Mouse (Mus musculus) midbrain, embryonic 15.5 days (tissue): ENCODE results near the gene Inpp5a. TPM values are rescaled to one million over a fixed set of nuclear protein-coding genes. Genes with fewer than 3 reads are reported as not detected.

Experiments
- ATAC-seq: fragments of 200-750 bp; cut with Nextera tagmentation; replicated peaks from 2 replicates; pipeline ENCODE4 v1.8.0; 2017; ENCODE audit warnings: moderate TSS enrichment
- H3K27ac ChIP-seq: fragments of 300-500 bp; sonication (generic); 2 replicates; pipeline ENCODE4 v1.5.1; 2015; ENCODE audit warnings: mild to moderate bottlenecking, inconsistent platforms
- H3K27me3 ChIP-seq: fragments of 300-500 bp; sonication (generic); replicated peaks from 2 replicates; pipeline ENCODE4 v1.6.1; 2015; ENCODE audit warnings: inconsistent platforms
- H3K36me3 ChIP-seq: fragments of 300-500 bp; sonication (generic); replicated peaks from 2 replicates; pipeline ENCODE4 v1.6.1; 2015; ENCODE audit warnings: inconsistent platforms
- H3K4me1 ChIP-seq: fragments of 300-500 bp; sonication (generic); 2 replicates; pipeline ENCODE4 v1.6.1; 2015; ENCODE audit warnings: inconsistent platforms
- H3K4me2 ChIP-seq: fragments of 300-500 bp; sonication (generic); 2 replicates; pipeline ENCODE4 v1.6.1; 2015; ENCODE audit warnings: inconsistent platforms, mild to moderate bottlenecking, moderate library complexity
- H3K4me3 ChIP-seq: fragments of 300-500 bp; sonication (generic); 2 replicates; pipeline ENCODE4 v1.5.1; 2015; ENCODE audit warnings: mild to moderate bottlenecking, inconsistent platforms
- H3K9ac ChIP-seq: fragments of 300-500 bp; sonication (generic); 2 replicates; pipeline ENCODE4 v1.6.1; 2015; ENCODE audit warnings: mild to moderate bottlenecking, inconsistent platforms
- H3K9me3 ChIP-seq: fragments of 300-500 bp; sonication (generic); 2 replicates; pipeline ENCODE4 v1.6.1; 2016; ENCODE audit warnings: inconsistent platforms
- WGBS: fragments of 180-500 bp; shearing (Covaris S2); methylation state at CpG from one replicate; pipeline ENCODE4 v1.1.7; 2015; ENCODE audit warnings: mixed read lengths; 5-methylcytosine and 5-hydroxymethylcytosine counted together
- polyA plus RNA-seq: library from polyadenylated mRNA; unstranded; fragments of >200 nt; fragmentation: Nextera tagmentation; extraction: Ambion mirVana; gene quantifications from 2 replicates; pipeline ENCODE4 v1.2.1, GENCODE M21; 2015

Gene Inpp5a
- polyA plus RNA-seq, 1 experiment from 2014 or later, result 19.2 TPM

DNA sequence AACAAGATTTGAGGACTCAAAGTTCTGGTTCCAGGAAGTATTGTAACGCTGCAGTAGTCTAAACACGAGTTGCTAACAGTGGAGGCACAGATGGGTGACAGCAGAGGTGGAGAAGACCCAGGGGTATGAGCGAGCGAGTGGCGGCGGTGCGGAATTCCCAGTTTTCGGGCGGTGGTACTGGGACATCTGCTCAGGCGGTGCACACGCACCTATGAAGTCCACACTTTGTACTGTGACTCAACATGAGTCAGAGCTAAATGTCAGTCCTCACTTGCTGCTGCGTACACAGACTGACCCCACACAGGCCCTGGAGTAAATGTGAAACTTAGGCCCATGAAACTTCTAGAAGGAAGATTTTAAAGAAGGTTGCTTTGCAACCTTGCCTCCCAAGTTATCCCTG, 72.4 kb downstream of the Inpp5a start:
- Histone ChIP-seq H3K4me3 (no peak overlapping the region), H3K9me3 (no peaks in the 10 kb centered on the region), H3K4me2 (no peak overlapping the region), H3K27ac (no peak overlapping the region), H3K4me1 (0 out of 2 replicates have a peak, but pooled peaks cover 3% of the 10 kb centered on the region), H3K9ac (no peak overlapping the region), H3K27me3 (no peaks in the 10 kb centered on the region), H3K36me3 (no peaks in the 10 kb centered on the region)
- 91% methylated on average over 12 of the region's 12 CpGs for WGBS
- ATAC-seq, result no peak

- Histone ChIP-seq H3K4me3 (no peak overlapping the region), H3K36me3 (no peaks in the 10 kb centered on the region), H3K27ac (no peak overlapping the region), H3K4me1 (0 out of 2 replicates have a peak, but pooled peaks cover 3% of the 10 kb centered on the region), H3K9ac (no peak overlapping the region), H3K27me3 (no peaks in the 10 kb centered on the region), H3K4me2 (no peak overlapping the region), H3K9me3 (no peaks in the 10 kb centered on the region)
- no peak for ATAC-seq
- WGBS, result 69% methylated on average over 10 of the region's 10 CpGs
Measured at GRCm38 (mm10) chr7:139462142-139462541, 73.2 kb downstream of the Inpp5a start.

- H3K36me3 ChIP-seq, result no peaks in the 10 kb centered on the region
- WGBS, result 85% methylated on average over 4 of the region's 4 CpGs
- H3K9me3 ChIP-seq, result no peaks in the 10 kb centered on the region
- H3K4me1 ChIP-seq, result peaks cover 12% of the 10 kb centered on the region
- H3K27ac ChIP-seq, result no peak overlapping the region
- ATAC-seq, result no peak
- no peak overlapping the region for H3K9ac ChIP-seq
- no peaks in the 10 kb centered on the region for H3K27me3 ChIP-seq
- no peak overlapping the region for H3K4me3 ChIP-seq
- no peak overlapping the region for H3K4me2 ChIP-seq
Measured at GRCm38 (mm10) chr7:139465538-139465937, 76.6 kb downstream of the Inpp5a start.

GRCm38 (mm10) chr7:139466484-139467176, 77.7 kb downstream of the Inpp5a start:
- Histone ChIP-seq H3K36me3 (no peaks in the 10 kb centered on the region), H3K9ac (no peak overlapping the region), H3K27ac (no peak overlapping the region), H3K4me3 (no peak overlapping the region), H3K4me2 (no peak overlapping the region), H3K4me1 (peaks cover 12% of the 10 kb centered on the region), H3K9me3 (no peaks in the 10 kb centered on the region), H3K27me3 (no peaks in the 10 kb centered on the region)
- no peak for ATAC-seq
- whole genome bisulfite sequencing, result 62% methylated on average over 7 of the region's 7 CpGs

DNA sequence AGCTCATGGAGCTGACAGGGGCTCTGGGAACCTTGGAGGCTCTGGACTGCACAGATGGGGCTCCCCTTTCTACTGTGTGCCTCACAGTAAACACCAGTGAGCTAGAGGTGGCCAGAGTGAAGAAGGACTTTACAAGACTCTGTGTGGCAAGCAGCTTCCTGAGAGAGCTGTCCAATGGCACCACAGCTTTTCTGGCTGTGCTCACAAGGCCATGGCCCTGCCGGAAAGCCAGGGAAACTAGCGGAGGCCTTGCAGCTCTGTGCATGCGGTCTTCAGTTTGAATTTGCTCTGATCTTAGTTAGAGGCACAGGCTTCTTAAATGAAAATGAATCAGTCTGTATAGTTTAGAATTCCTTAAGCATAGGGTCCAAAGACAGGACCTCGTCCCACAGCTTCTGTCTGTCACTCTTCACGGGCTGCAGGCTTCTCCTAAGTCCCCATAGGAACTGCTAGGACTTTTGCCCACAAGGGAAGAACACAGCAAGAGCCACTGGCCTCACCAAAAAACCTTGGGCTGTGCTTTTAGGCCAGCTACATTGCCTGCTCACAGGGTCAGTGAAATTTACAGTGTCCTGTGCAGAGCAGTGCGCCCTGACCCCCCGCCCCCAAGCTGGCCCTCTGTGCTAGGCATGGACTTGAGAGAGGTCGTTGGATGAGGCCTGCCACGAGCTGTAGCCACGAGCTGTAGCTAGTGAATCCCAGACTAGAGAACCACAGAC, 78.4 kb downstream of the Inpp5a start:
- Histone ChIP-seq H3K36me3 (no peaks in the 10 kb centered on the region), H3K9ac (no peak overlapping the region), H3K27ac (no peak overlapping the region), H3K4me2 (no peak overlapping the region), H3K9me3 (no peaks in the 10 kb centered on the region), H3K4me1 (peaks cover 12% of the 10 kb centered on the region), H3K4me3 (no peak overlapping the region), H3K27me3 (no peaks in the 10 kb centered on the region)
- WGBS, result 81% methylated on average over 10 of the region's 10 CpGs
- ATAC-seq, result no peak

DNA sequence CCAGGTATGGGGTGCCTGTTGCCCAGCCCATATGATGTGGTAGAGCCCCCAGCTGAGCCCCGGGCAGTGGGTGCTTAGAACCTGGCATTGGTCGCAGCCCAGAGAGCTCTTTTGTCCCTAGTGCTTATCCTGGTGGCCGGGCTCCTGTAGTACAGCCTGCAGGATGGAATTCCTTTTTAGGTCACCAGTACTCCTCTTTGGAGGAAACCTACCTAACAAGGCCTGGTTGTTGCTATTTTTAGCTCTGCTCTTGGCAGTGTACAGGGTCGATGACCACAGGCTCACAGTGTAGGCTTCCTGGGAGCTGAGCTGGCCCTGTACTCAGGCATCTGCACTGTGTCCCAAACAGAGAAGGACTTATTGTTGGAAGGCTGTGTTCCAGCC, 79.0 kb downstream of the Inpp5a start:
- 76% methylated on average over 4 of the region's 4 CpGs for WGBS
- no peak for ATAC-seq
- Histone ChIP-seq H3K9ac (no peak overlapping the region), H3K36me3 (no peaks in the 10 kb centered on the region), H3K27me3 (no peaks in the 10 kb centered on the region), H3K4me2 (no peak overlapping the region), H3K4me3 (no peak overlapping the region), H3K4me1 (peaks cover 11% of the 10 kb centered on the region), H3K27ac (no peak overlapping the region), H3K9me3 (no peaks in the 10 kb centered on the region)

GRCm38 (mm10) chr7:139468440-139468839, 79.5 kb downstream of the Inpp5a start:
- H3K27me3 ChIP-seq, result no peaks in the 10 kb centered on the region
- no peak overlapping the region for H3K27ac ChIP-seq
- no peaks in the 10 kb centered on the region for H3K9me3 ChIP-seq
- WGBS, result 57% methylated on average over 2 of the region's 2 CpGs
- H3K36me3 ChIP-seq, result no peaks in the 10 kb centered on the region
- no peak overlapping the region for H3K4me2 ChIP-seq
- H3K4me1 ChIP-seq, result peaks cover 13% of the 10 kb centered on the region
- no peak for ATAC-seq
- no peak overlapping the region for H3K4me3 ChIP-seq
- H3K9ac ChIP-seq, result no peak overlapping the region

DNA sequence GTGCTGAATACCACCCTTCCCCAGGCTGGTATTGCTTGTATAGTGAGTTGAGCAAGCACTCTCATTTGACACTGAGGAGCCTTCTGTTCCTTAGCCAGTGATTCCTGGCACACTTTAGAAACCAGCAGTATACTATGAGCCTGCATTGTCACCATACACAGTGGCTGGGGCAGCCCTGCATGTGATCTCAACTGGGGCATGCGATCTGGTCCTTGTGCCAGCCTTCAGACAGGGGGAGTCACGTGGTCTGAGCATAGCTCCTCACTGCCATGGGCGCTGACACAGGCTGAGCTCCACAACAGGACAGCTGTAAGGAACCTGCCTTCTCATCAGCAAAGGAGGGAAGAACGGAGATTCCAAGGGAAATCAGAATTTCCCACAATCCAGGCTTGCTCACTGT, 80.5 kb downstream of the Inpp5a start:
- WGBS, result 89% methylated on average over 4 of the region's 4 CpGs
- no peak for ATAC-seq
- H3K9ac ChIP-seq, result no peak overlapping the region

GRCm38 (mm10) chr7:139470481-139470880, 81.6 kb downstream of the Inpp5a start:
- no peak for ATAC-seq
- Histone ChIP-seq H3K4me2 (no peak overlapping the region), H3K9ac (no peak overlapping the region), H3K4me1 (peaks cover 13% of the 10 kb centered on the region), H3K27ac (no peak overlapping the region), H3K4me3 (no peak overlapping the region), H3K36me3 (no peaks in the 10 kb centered on the region), H3K9me3 (no peaks in the 10 kb centered on the region), H3K27me3 (no peaks in the 10 kb centered on the region)
- WGBS, result 86% methylated on average over 2 of the region's 2 CpGs

More for the DNA sequence above, 80.5 kb downstream of the Inpp5a start:
- peaks cover 13% of the 10 kb centered on the region for H3K4me1 ChIP-seq
- no peaks in the 10 kb centered on the region for H3K9me3 ChIP-seq
- no peak overlapping the region for H3K4me2 ChIP-seq
- no peaks in the 10 kb centered on the region for H3K36me3 ChIP-seq
- H3K27me3 ChIP-seq, result no peaks in the 10 kb centered on the region
- H3K27ac ChIP-seq, result no peak overlapping the region
- H3K4me3 ChIP-seq, result no peak overlapping the region

GRCm38 (mm10) chr7:139472052-139472451, 83.1 kb downstream of the Inpp5a start:
- Histone ChIP-seq H3K4me1 (peaks cover 13% of the 10 kb centered on the region), H3K9me3 (no peaks in the 10 kb centered on the region), H3K4me2 (no peak overlapping the region), H3K27me3 (no peaks in the 10 kb centered on the region), H3K27ac (no peak overlapping the region), H3K4me3 (no peak overlapping the region), H3K36me3 (no peaks in the 10 kb centered on the region), H3K9ac (no peak overlapping the region)
- ATAC-seq, result no peak
- WGBS, result 80% methylated on average over 1 of the region's 1 CpGs

- Histone ChIP-seq H3K27me3 (no peaks in the 10 kb centered on the region), H3K9ac (no peak overlapping the region), H3K36me3 (no peaks in the 10 kb centered on the region), H3K9me3 (no peaks in the 10 kb centered on the region), H3K27ac (no peak overlapping the region), H3K4me1 (peaks cover 9% of the 10 kb centered on the region), H3K4me2 (no peak overlapping the region), H3K4me3 (no peak overlapping the region)
- peak; percentile 83 for ATAC-seq
- WGBS, result 36% methylated on average over 7 of the region's 7 CpGs
Measured at GRCm38 (mm10) chr7:139472865-139473549, 84.1 kb downstream of the Inpp5a start.

DNA sequence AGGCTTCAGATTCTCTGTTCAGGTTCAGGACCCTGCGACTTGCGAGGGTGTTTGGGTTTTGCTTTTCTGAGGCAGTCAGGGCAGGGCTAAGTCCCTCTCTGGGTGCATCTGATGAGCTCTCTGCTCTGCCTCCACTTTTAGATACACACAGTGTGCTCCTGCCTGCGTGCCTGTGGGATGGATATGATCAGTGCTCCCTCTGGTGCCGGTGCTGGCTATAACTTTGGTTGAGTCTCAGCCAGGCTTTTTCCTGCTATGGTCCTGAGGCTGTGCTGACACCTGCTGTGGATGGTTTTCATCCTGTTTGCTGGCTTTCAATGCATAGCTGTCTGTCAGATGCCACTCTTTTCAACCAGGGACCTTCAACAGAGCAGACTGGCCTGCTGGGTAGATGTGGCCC, 87.0 kb downstream of the Inpp5a start:
- WGBS, result 44% methylated on average over 4 of the region's 4 CpGs
- no peaks in the 10 kb centered on the region for H3K9me3 ChIP-seq
- H3K27me3 ChIP-seq, result no peaks in the 10 kb centered on the region
- 0 out of 2 replicates have a peak, but pooled peaks cover 4% of the 10 kb centered on the region for H3K4me1 ChIP-seq
- H3K4me2 ChIP-seq, result no peak overlapping the region
- no peak overlapping the region for H3K27ac ChIP-seq
- no peak for ATAC-seq
- H3K36me3 ChIP-seq, result no peaks in the 10 kb centered on the region
- no peak overlapping the region for H3K9ac ChIP-seq
- H3K4me3 ChIP-seq, result no peak overlapping the region
